Mouse (Mus musculus) ES-E14 (cell line): Measurements from ENCODE around the gene Txn1.

Experiments
- CHD2 ChIP-seq: IDR thresholded peaks from 2 replicates; pipeline ENCODE4 v1.6.1; 2014; ENCODE audit warnings: mild to moderate bottlenecking, low read depth, low read length, inconsistent platforms
- HCFC1 ChIP-seq: IDR thresholded peaks from 2 replicates; pipeline ENCODE4 v1.6.1; 2012; ENCODE audit warnings: low read length, inconsistent platforms, borderline replicate concordance; ENCODE audit not compliant: insufficient read depth
- MAFK ChIP-seq: IDR thresholded peaks from 2 replicates; pipeline ENCODE4 v1.6.1; 2014; ENCODE audit warnings: mild to moderate bottlenecking, low read depth, low read length, inconsistent platforms; ENCODE audit not compliant: insufficient read depth

GRCm38 (mm10) chr4:57914193-57915190 is 41.7 kb downstream of the Txn1 start:
- TF ChIP-seq MAFK (no peak), CHD2 (no peak), HCFC1 (no peak)
